Mouse (Mus musculus): ENCODE data around the gene Tbc1d24.

GRCm38 (mm10) chr17:24204846-24205245 lies 516 bp downstream of the Tbc1d24 start:
- TF ChIP-seq CTCF (IDR thresholded peaks at IDR 0.05; ENCODE audit: low read depth, low read length) (no peak), POLR2A (IDR thresholded peaks at IDR 0.05; ENCODE audit: extremely low read depth, insufficient read depth, low read length) (no peak)
